Mouse (Mus musculus): ENCODE data around the gene Gm14295. TPM values are rescaled to one million over a fixed set of nuclear protein-coding genes. Genes with fewer than 3 reads are reported as not detected.
"Not testable (repeated sequence)": the region's sequence is repeated elsewhere in the genome, so short reads cannot be mapped to it uniquely, and the experiment has no call there.

Gm14295 gene
- total RNA-seq (2021): 10 to 100 TPM; 15.5 to 20.7 TPM

DNA sequence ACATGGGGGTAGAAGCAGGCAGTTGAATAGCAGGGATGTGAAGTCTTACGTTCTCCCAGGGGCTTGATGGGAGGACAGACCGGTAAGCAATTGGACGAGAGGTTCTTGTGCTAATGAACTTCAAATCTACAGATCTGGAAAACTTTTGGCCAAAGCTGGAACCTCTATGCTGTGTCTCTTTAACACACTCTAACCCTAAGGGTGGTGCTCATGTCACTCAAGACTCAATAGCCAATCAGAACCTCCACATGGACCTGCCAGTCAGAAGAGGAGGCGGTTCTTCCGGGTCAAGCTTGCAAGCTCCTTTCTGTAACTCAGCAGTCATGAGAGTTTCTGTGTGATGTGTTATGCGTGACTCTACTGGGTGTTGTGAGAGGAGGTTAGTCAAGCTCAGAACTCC is at the start of gene Gm14295:
Gene Gm14295 (plus strand): TSS at position 301 of the 400 bp plus-strand sequence.
- intact Hi-C loops (cut with DNase I); DNase-seq (ENCODE audit: low spot score in 2 of 2): not testable (repeated sequence)

DNA sequence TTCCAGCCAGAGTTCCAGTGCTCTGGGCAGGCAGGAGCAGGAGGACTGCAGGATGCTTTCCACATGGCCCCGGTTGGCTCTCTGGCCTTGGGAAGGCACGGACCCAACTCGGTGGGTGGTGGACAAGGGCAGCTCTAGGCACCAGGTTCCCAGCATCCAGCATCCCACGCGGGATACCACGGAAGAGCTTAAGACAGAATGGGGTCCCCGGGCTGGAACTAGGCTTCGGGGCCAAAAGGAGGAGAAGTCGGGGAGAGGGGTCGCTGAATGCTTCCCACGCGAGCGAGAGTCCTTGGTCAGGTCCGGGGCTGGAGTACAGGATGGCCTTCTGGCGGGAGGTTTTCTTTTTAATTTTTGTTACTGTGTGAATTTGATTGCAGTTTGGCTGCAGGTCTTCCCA is 373 bp downstream of the Gm14295 start:
- intact Hi-C loops (cut with DNase I); DNase-seq (ENCODE audit: low spot score in 2 of 2): not testable (repeated sequence)

DNA sequence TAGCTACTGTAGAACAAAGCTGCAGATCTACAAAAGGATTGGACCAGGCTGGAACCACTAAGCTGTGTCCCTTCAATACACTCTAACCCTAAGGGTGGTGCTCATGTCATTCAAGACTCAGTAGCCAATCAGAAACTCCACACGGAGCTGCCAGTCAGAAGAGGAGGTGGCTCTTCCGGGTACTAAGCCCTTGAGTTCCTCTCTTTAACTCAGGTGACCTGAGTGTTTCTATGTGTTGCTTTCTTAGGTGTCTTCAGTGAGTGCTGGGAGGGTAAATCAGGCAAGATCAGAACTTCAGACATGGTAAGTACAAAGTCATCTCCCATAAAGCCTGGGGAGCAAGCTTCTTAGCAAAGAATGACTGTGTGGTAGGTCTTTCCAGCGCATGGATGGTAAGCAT is 32.4 kb downstream of the Gm14295 start, which contains the start of gene Gm14408:
Gene Gm14408 (plus strand): TSS at position 301 of the 400 bp plus-strand sequence.
- intact Hi-C loops (cut with DNase I); DNase-seq (ENCODE audit: low spot score in 2 of 2): not testable (repeated sequence)

Other genes with a start within 250 kb of the Gm14295 start
- 1 to 10 TPM; 4.8 to 7.9 TPM for gene Gm14308, start 162.3 kb upstream of the Gm14295 start, total RNA-seq (2021)
- gene Zfp973, start 128.1 kb upstream of the Gm14295 start, total RNA-seq (2021): 10 to 100 TPM; 10.8 to 13.4 TPM
- gene Gm14305, start 90.3 kb upstream of the Gm14295 start, total RNA-seq (2021): 10 to 100 TPM; 30.3 to 31.0 TPM
- not detected for gene Gm14408, start 32.5 kb downstream of the Gm14295 start, total RNA-seq (2021)
- 10 to 100 TPM; 17.6 to 19.1 TPM for gene Gm14296, start 129.2 kb downstream of the Gm14295 start, total RNA-seq (2021)
- 10 to 100 TPM; 64.9 to 65.0 TPM for gene Gm14419, start 202.3 kb downstream of the Gm14295 start, total RNA-seq (2021)